Mouse (Mus musculus): ENCODE data around the gene Olfr651. TPM values are rescaled to one million over a fixed set of nuclear protein-coding genes. Genes with fewer than 3 reads are reported as not detected.

Gene Olfr651
- not detected for polyA plus RNA-seq (2017; shearing (Covaris generic))

GRCm38 (mm10) chr7:104549833-104550232 lies at the start of gene Olfr651:
Gene Olfr651 (plus strand): TSS chr7:104550133.

DNA sequence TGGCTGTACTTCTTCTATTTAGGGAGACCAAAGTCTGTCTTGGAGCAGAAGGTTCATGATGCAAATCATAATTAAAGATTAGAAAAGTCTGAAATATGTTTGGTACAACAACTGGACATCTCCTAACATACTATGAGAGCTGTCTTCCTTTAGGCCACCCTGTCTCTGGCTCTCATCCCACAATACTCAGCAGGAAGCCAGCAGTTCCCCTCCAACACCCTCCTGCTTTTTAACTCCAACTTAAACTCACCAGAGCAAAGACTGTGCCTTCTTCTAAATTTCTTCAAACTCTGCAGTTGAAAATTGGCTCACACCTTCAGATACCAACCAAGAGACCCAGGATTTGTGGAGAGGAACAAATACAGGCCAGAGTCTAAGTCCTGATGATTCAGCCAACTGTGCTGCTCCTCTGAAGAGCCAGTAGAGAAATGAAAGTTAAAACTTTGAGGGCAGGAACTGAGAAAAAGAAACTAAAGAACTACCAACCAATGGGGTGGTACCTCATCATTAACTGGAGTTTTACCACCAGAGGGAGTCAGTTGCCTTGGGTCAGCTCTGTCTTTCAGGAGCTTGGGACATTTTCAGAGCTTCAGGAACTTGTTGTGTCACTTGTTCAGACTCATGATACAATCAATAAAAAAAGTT lies 42.4 kb upstream of the Olfr651 start, which contains the start of gene Trim30d:
Trim30d (minus strand) TSS at position 429 of the 645 bp plus-strand sequence.

DNA sequence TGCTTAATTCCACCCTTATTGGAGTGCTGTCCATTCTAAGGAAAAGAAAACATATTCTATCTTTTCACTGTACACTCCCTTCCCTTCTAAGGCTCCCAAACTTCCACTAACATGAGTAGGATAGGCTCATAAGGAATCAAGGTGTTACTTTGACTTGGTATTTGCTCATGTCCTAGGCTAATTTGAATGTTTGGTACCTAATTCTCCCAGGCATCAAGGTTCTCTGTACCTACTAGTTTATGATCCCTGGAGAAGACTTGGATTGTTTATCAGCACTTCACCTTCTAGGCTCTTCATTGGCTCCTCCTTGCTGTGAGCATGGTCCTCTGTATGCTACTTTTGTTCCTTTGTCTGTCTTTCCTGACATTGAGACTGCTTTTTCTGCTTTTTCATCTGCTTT lies 10.7 kb downstream of the Olfr651 start, which contains the start of gene Olfr652:
Olfr652 (plus strand) TSS at position 301 of the 400 bp plus-strand sequence.

GRCm38 (mm10) chr7:104577014-104577413 lies 27.1 kb downstream of the Olfr651 start, which contains the start of gene Olfr653:
Gene Olfr653 (plus strand): TSS chr7:104577314.

GRCm38 (mm10) chr7:104586725-104587124 lies 36.8 kb downstream of the Olfr651 start, which contains the start of gene Olfr654:
Gene Olfr654 (plus strand): TSS chr7:104587025.

GRCm38 (mm10) chr7:104601679-104602078 lies 51.7 kb downstream of the Olfr651 start, which contains the start of gene Olfr655:
Gene Olfr655 (minus strand): TSS chr7:104601779.

Other genes with a start within 250 kb of the Olfr651 start
- 153 TPM for gene Trim12a, start 234.7 kb upstream of the Olfr651 start, polyA plus RNA-seq (2017; shearing (Covaris generic))
- 1.8 TPM for gene Trim34b, start 220.7 kb upstream of the Olfr651 start, polyA plus RNA-seq (2017; shearing (Covaris generic))
- gene Trim12c, start 196.8 kb upstream of the Olfr651 start, polyA plus RNA-seq (2017; shearing (Covaris generic)), result 26.2 TPM
- 1.3 TPM for gene Trim30b, start 180.2 kb upstream of the Olfr651 start, polyA plus RNA-seq (2017; shearing (Covaris generic))
- gene Trim30c, start 149.3 kb upstream of the Olfr651 start, polyA plus RNA-seq (2017; shearing (Covaris generic)), result 0.72 TPM
- gene Trim30a, start 84.9 kb upstream of the Olfr651 start, polyA plus RNA-seq (2017; shearing (Covaris generic)), result 62.1 TPM
- gene Trim30d, start 42.3 kb upstream of the Olfr651 start, polyA plus RNA-seq (2017; shearing (Covaris generic)), result 17.5 TPM
- gene Olfr652, start 10.8 kb downstream of the Olfr651 start, polyA plus RNA-seq (2017; shearing (Covaris generic)), result 0.12 TPM
- not detected for gene Olfr653, start 27.2 kb downstream of the Olfr651 start, polyA plus RNA-seq (2017; shearing (Covaris generic))
- not detected for gene Olfr654, start 36.9 kb downstream of the Olfr651 start, polyA plus RNA-seq (2017; shearing (Covaris generic))
- not detected for gene Olfr655, start 51.6 kb downstream of the Olfr651 start, polyA plus RNA-seq (2017; shearing (Covaris generic))
- gene Olfr656, start 63.8 kb downstream of the Olfr651 start, polyA plus RNA-seq (2017; shearing (Covaris generic)), result not detected
- gene Olfr657, start 74.7 kb downstream of the Olfr651 start, polyA plus RNA-seq (2017; shearing (Covaris generic)), result not detected
- gene Olfr658, start 97.2 kb downstream of the Olfr651 start, polyA plus RNA-seq (2017; shearing (Covaris generic)), result not detected
- 0.04 TPM for gene Olfr659, start 116.6 kb downstream of the Olfr651 start, polyA plus RNA-seq (2017; shearing (Covaris generic))
- not detected for gene Olfr661, start 136.4 kb downstream of the Olfr651 start, polyA plus RNA-seq (2017; shearing (Covaris generic))
- not detected for gene Usp17le, start 227.3 kb downstream of the Olfr651 start, polyA plus RNA-seq (2017; shearing (Covaris generic))